Mouse (Mus musculus): ENCODE measurements around the gene Exoc2. TPM values are rescaled to one million over a fixed set of nuclear protein-coding genes. Genes with fewer than 3 reads are reported as not detected.

Gene Exoc2
- total RNA-seq, 4 experiments from 2014 or later: 37.6 to 42.7 (median 40.4) TPM

- DNase-seq (ENCODE audit: low spot score in 2 of 2): no peak
These were observed 196.2 kb downstream of the Exoc2 start for GRCm38 (mm10) chr13:30777678-30778179.

GRCm38 (mm10) chr13:30776021-30776420 lies 197.9 kb downstream of the Exoc2 start:
- DNase-seq (ENCODE audit: low spot score in 2 of 2): no peak

- no peak for DNase-seq (ENCODE audit: low spot score in 2 of 2)
These were observed 206.3 kb downstream of the Exoc2 start for GRCm38 (mm10) chr13:30767477-30768127.

GRCm38 (mm10) chr13:30766636-30767476 lies 207.0 kb downstream of the Exoc2 start:
- DNase-seq (ENCODE audit: low spot score in 2 of 2): no peak

GRCm38 (mm10) chr13:30765906-30766305 lies 208.0 kb downstream of the Exoc2 start:
- DNase-seq (ENCODE audit: low spot score in 2 of 2): no peak

- DNase-seq (ENCODE audit: low spot score in 2 of 2): no peak
These were observed 209.7 kb downstream of the Exoc2 start for GRCm38 (mm10) chr13:30764014-30764740.

Other genes starting within 250 kb of the Exoc2 start
- under 1 TPM; 0.17 to 0.18 (median 0.18) TPM for gene Irf4, start 224.9 kb downstream of the Exoc2 start, total RNA-seq (2022)
- gene Hus1b, start 26.3 kb downstream of the Exoc2 start, total RNA-seq (2022): 1 to 10 TPM in 2 of 4 experiments, under 1 TPM in 2; 0.64 to 1.1 (median 0.90) TPM
- gene Gm5447, start 111 bp upstream of the Exoc2 start, total RNA-seq (2022): under 1 TPM in 1 of 4 experiments, not detected in 3; 0.18 TPM